Mouse (Mus musculus) adrenal gland, adult 18-20 months (tissue): ENCODE data around the gene Bdh2. TPM values are rescaled to one million over a fixed set of nuclear protein-coding genes. Genes with fewer than 3 reads are reported as not detected.

Experiments
- DNase-seq, 2 experiments: peaks; one replicate each; pipeline ENCODE4 v3.0.0; 2021 to 2022; ENCODE audit warnings: low spot score in 2 of 2
- total RNA-seq, 2 experiments: library from RNA; stranded (reverse); gene quantifications; 1 replicate in 1 of 2; 2 replicates in 1 of 2; pipeline ENCODE4 v1.2.3; 2021

Bdh2 gene
- total RNA-seq, 2 experiments from 2014 or later, result 2.8 to 3.6 TPM

DNA sequence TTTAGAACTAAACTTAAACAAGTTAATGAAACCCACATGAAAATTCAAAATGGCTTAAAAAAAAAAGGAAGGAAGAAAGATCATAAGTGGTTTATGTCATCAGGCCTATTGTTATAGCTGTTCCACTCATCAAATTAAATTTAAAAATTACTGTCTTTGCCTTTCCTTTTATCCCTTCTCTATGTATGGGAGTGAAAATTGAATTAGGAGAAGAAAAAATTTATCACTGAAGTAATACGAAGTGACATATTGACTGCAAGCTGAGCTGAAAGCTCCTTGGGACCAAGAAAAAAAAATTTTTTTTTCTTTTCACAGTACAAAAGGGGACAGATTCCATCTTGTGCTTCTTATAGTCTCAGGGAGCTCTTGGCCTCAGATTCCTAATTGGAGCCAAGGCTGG lies 14.5 kb downstream of the Bdh2 start:
- DNase-seq, result no peak

DNA sequence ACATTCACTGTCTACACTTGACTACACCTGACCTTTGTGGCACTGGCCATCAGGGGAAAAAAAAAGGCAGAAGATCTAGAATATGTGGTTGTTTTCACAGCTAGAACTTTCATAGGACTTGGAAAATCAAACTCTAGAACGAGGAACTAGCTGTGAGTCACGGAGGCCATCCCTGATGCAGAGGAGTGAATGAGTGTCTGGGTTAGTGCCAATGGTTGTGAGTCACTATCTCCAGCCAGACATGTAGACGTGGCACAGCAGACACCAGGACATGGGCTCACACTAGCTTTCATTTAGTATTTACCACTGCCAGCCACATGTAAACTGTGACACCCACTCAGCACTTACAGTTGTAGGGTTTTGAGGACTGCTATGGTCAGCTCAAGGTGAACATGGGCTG lies 17.5 kb downstream of the Bdh2 start:
- DNase-seq, result peak; percentile 34 to 58

DNA sequence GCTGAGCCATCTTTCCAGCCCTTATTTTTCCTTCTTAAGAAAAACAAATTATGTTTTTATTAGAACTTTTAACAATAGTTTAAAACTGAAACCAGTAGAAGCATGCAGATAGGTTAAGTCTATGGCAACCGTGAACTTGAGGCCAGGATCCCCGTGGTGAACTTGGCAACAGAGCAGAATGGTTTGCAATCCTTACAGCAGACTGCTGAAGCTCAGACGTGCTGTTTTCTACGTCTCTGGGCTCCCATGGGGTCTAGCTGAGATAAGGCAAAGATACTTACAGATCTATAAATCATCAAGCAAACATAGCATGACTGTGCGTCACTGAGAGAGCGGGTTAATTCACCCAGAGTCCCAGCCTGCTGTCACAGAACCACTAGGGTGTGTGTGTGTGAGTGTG lies 19.1 kb downstream of the Bdh2 start:
- DNase-seq, result no peak

DNA sequence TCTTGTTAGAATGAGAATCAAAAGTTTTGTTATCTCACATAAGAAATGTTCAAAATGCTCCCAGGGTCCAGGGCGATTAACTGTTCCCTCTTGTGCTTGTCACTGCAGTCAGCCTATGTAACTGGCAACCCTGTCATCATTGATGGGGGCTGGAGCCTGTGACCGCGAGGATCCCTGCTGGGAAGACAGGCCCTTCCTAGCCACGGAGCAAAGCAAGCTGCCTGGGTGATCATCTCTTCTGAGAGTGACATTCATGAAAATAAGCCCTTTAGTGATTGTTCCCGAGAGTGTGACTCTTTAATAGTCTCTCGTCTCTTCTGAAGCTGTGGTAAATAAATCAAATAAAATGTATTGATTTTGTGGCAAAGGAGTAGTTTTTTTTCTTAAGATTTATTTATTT lies 23.0 kb downstream of the Bdh2 start:
- no peak for DNase-seq

DNA sequence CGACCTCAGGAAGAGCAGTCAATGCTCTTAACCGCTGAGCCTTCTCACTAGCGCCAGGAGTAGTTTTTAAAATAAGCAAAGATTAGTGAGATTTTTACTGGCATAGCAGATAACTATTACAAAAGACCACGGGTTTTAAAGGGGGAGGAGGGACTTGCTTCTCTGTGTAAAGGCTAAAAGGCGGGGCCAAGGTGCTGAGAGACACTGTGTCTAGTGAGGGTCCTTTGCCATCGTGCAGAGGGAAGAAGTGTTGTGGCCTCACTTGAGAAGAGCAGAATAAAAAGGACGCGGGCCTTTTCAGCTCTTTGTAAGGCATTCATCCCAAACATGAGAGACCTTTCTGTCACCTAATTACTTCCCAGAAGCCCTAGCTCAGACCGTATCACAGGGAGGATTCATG lies 23.5 kb downstream of the Bdh2 start:
- DNase-seq, result no peak

DNA sequence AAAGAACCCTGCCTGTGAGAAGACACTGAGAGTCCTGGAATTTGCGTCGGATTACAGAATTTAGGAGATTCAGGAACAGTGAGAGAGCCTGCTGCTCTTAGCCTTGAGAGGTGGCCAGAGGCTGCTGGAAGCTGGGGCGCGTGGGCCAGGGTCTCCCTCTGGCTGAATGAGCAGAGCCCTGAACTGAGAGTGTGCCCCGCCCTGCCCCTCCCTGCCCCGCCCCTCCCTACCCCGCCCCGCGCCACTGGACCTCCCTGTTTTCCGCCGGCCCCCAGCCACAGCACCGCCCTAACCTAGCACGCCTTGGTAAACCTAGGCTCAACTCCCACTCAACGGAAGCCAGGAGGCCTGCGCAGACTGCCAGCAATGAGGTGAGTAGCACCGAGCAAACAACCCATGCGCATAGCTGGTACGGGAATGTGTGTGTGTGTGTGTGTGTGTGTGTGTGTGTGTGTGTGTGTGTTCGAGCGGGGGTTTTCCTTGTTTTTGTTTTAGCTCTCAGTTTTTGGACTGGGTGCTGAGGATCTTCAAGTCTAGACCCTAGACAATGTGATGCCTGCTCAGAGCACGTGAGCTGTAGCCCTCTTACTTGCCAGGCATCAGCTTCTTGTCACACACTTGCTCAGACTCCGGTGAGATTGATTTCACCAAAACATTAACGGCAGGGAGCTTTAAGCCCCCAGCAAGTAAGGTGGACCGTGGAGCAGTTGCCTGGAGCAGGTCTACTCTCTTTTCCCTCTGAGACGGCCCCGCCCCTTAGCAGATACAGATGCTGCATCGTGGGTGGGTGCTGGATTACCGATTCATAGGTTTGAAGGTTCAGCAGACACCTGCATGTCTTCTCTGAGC lies 26.6 kb downstream of the Bdh2 start, which contains the start of gene Slc9b2:
Slc9b2 (plus strand) TSS at position 290 of the 849 bp plus-strand sequence.
- no peak for DNase-seq

DNA sequence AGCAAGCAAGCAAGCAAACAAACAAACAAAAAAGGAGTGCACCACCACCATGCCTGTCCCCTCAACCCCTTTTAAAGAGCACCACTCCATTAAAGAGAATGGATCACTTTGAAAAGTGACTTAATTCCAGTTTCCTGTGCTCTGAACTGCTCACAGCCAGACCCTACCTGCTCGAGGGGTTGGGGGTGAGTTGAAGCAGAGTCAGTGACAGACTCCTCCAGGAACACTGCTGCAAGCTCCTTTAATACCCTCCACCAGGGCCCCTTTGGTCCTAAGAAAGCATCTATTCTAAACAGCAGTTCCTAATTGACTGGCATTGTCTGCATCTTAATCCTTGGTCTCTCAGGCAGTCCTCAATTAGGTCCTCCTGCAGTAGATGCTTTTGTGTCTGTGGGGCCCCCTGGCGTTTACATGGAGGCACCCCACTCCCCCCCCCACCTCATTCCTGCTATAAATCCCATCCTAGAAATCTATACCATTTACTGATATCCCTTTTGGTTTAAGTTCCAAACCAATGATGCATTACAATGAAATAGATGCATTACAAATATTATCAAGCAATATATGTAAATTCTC lies 32.0 kb downstream of the Bdh2 start:
- DNase-seq, result no peak

DNA sequence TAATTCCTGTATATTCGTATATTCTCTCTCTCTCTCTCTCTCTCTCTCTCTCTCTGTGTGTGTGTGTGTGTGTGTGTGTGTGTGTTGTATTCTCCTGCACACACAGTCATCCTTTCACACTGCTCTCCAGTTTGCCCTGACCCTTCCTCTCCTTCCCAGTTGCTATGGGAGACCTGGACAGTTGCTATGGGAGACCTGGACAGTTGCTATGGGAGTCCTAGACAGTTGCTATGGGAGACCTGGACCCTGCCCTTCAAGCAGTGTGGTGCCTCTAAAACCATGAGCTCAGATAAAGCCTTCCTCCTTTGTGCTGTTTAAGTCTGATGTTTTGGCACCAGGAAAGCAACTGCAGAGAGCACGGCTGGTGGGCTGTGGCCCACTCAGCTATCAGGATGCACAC lies 32.7 kb downstream of the Bdh2 start:
- DNase-seq, result no peak

DNA sequence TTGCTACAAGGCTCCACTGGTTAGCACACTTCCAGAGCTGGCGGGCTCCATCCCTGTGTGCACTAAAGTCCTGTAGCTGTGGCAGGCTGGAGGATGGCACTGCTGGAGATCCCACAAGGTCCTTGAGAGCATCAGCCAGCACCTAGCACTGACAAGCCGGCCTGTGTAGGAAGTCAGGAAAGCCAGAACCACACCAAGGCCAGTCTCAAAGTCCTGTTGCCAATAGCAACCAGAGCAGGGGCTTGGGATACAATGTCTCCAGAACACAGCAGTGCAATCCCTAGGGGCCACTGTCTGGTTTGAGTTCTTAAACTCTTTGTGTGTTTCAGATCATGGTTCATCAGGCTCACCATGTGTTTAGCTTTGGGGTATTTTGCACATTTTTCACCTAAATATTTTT lies 33.8 kb downstream of the Bdh2 start:
- DNase-seq, result no peak

DNA sequence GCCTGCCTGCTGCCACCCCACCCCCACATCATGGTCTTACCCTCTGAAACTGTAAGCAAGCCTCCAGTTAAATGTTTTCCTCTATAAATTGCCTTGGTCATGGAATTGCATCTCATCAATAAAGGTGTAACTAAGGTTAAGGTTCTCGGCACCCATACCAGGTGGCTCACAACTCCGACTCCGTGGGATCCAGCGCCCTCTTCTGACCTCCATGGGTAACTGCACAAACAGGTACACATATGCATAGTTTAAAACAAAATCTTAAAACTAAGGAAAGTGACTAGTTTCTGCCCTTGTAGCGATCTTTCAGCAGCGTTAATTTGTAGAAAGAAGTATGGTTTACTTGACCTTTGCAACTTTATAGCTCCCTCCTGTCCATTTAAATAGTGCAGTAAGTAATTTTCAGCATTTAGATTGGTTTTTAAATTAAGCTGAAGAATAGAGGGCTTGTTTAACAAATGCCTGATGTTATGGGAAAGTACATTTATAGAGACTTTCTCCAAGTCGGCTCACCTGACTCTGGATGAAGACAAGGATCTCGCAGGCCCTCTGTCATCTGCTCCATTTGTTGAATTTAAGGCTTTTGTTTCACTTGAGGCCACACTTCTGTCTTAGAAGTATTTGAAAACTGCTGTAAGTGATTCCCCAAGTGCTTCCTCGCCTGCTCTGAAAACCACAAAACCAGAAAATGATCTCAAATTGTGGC lies 34.9 kb downstream of the Bdh2 start:
- DNase-seq, result no peak

DNA sequence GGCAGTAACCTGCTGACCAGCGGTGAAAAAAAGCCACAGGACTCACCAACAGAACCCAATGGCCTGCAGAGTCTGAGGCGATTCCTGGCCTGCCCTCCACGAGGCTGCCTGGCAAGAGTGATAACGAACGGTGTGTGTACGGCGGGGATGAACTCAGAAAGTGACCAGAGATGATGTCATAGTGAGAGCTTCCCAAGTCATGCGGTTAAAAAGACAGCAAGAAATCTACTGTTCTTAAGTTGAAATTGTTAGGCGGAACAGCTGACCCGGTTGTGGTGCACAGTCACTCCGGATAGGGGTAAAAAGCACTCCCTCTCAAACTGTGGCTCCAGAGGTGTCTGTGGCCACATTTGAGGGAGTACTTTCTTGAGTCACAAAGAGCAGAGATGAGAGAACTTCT lies 37.3 kb downstream of the Bdh2 start:
- no peak for DNase-seq

DNA sequence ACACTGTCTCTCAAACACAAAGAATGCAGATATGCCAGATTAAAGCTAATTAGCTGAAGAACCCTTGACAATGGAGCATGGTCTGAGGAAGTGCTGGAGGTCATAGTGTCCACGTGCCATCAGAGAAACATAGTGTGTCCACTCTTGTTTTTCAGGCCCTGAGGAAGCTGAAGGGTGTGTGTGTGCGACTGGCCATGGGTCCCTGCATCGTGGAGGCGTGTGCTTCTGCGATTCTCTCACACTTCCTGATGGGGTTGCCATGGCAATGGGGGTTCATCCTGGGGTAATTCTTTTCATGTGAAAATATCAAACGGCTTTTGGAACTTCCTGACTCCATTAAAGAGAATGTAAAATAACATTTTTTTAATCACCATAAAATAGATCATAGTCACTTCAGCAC lies 43.3 kb downstream of the Bdh2 start:
- no peak for DNase-seq

DNA sequence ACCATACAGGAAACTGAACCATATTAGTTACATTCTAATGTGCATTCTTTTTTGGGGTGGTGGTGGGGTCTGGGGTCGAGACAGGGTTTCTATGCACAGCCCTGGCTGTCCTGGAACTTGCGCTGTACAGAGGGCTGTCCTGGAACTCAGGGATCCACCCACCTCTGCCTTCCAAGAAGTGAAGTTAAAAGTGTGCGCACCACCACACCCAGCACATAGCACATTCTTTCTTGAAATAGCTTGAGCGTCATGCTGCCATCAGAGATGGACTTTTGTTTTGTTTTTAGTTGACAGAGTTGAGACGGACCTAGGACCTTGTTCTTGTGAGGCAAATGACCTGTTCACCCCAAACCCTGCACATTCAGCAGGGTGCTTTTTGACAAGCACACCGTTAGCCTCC lies 46.2 kb downstream of the Bdh2 start:
- no peak for DNase-seq

DNA sequence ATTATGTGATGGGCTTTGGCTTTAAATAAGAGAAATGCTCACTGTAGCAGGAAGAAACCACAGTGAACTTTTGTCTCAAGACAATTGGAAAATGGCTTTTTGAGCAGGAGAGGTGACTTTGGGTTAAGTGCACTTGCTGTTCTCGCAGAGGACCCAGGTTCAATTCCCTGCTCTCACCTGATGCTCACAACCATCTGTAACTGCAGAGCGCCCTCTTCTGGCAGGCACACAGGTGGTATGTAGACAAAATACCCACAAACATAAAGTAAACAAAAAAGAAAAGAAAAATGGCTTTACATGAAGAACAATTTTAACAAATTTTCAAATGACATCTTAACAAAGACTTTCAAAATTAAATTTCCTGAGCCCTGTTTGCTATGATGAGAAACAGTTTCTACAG lies 46.6 kb downstream of the Bdh2 start:
- no peak for DNase-seq

DNA sequence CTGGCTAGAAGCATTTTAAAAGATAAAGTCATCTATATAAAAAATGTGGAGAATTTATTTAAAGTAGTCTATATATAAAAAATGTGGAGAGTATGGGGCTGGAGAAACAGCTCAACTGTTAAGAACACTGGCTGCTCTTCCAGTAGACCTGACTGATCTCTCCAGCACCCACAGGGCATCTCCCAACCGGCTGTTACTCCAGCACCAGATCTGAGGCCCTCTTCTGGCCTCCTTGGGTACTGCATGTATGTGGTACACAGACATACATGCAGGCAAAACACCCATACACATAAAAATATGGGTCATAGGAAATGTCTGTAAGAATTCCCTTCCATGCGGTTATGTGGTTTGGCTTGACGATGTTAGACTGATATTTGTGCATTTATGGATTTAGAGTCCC lies 47.5 kb downstream of the Bdh2 start:
- DNase-seq, result peak; percentile 55 to 65

DNA sequence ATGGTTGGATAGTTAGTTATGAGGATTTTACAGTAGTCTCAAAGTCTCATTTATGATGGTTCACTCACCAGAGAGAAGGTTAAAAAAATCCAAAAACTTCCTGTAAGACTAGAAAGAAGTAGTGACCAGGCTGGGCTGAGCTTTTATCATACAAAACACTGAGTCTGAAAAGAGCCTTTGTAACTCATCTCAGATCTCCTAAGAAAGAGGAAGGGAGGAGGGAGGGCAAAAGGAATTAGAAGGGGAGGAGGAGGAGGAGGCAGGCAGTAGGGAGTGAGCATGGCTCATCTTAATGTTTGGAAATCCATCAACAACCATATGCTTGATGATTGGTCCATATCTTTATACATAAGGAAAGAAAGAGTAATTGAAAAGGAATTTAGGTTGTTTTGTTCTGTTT lies 51.7 kb downstream of the Bdh2 start:
- DNase-seq, result no peak

DNA sequence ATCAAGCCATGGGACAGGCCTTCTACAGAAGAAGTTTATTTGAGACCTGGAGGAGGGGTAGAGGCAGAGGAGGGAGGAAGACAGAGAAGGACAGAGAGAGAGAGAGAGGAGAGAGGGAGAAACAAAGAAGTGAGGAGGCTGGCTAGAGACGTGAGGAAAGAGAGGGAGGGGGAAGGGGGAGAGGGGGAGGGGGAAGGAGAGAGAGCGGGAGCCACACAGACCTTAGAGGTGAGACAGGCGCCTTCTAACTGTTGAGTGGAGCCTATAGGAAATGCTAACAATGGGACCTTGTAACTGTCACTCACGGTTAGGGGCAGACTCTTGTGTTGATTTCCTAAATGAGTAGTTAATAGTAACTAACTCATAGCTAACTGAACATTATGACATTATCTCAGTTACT lies 52.7 kb downstream of the Bdh2 start:
- DNase-seq, result no peak

DNA sequence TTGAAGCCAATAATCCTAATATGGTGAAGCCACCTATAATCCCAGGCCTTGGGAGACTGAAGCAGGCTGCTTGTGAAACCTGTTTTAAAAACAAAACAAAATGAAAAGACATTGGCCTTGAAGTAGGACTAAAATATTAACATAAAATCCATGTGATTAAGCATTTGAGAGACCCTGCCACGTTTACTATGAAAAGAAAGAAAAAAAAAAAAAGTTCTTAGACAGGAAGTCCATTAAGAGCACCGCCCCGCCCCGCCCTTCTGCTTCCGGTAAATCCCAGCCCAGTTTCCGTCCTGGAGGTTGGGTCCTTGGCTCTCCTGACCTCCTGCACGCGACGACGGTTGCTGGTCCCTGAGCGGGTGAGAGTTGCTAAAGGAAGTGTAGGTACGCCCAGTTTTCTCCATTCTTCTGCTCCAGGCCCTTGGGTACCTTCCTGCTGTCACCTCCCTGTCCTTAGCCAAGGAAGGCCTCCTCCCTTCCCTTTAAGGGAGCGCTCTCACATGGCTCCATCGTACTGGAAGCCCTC lies 66.8 kb downstream of the Bdh2 start, which contains the start of gene Slc9b1:
Slc9b1 (plus strand) TSS at position 291 of the 526 bp plus-strand sequence.
- no peak for DNase-seq

DNA sequence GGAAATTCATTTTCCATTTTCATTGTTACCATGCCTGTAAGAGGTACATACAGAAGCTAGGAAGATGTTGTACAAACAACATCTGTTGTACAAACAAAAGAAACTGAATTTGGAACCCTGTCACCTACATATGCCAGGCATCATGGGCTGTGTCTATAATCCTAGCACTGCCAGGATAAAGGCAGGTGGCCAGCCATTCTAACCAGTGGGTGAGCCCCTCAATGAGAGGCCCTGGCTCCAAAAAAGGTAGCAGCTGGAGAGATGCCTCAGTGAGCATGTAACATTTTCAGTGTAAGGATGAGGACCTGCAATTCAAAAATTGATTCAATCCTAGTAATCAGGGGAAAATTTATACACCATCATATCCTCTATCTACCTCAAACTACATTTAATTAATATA lies 68.0 kb downstream of the Bdh2 start:
- DNase-seq, result no peak

DNA sequence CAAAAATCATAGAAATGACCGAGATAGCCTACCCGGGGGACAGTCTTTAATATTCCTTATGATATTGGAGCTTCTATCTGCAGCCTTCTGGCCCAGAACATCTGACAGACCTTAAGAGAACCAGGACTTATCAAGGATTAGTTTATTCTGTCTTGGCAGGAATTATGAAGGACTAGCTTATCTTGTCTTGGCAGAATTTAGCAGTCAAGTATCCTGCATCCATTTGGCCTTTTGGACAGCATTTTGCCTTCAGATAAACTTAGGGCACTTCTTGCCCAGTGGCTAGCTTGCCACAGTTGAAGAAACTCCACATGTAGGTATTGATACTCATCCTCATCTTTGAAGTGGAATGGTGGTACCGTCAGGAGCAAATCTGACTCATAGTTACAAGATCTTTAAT lies 70.8 kb downstream of the Bdh2 start:
- no peak for DNase-seq
